Mouse (Mus musculus) small intestine, adult 2 months (tissue): ENCODE data around the gene Gm14137. TPM values are rescaled to one million over a fixed set of nuclear protein-coding genes. Genes with fewer than 3 reads are reported as not detected.

Experiments used
- H3K27ac ChIP-seq: fragments of 200-500 bp; 2 replicates; pipeline ENCODE4 v1.5.1; 2012; ENCODE audit warnings: low read depth, low read length, control low read depth, inconsistent platforms; ENCODE audit not compliant: insufficient read depth
- H3K27me3 ChIP-seq: fragments of 200-500 bp; 2 replicates; pipeline ENCODE4 v1.6.1; 2012; ENCODE audit warnings: mild to moderate bottlenecking, moderate library complexity, low read length, inconsistent platforms; ENCODE audit not compliant: control insufficient read depth, insufficient read depth
- H3K36me3 ChIP-seq: fragments of 200-500 bp; 2 replicates; pipeline ENCODE4 v1.6.1; 2012; ENCODE audit warnings: mild to moderate bottlenecking, low read length, control low read depth, inconsistent platforms; ENCODE audit not compliant: control insufficient read depth, insufficient read depth
- H3K4me1 ChIP-seq: fragments of 200-500 bp; 2 replicates; pipeline ENCODE4 v1.6.1; 2012; ENCODE audit warnings: low read length, inconsistent platforms, mixed read lengths; ENCODE audit not compliant: control insufficient read depth, insufficient read depth, insufficient read length
- H3K4me3 ChIP-seq: fragments of 200-500 bp; 2 replicates; pipeline ENCODE4 v1.5.1; 2012; ENCODE audit warnings: low read depth, mild to moderate bottlenecking, control low read depth, inconsistent platforms, low read length, moderate library complexity
- CTCF ChIP-seq: fragments of 200-500 bp; IDR thresholded peaks from 2 replicates; pipeline ENCODE4 v1.5.1; 2012; ENCODE audit warnings: low read depth, mild to moderate bottlenecking, control low read depth, inconsistent platforms, low read length, moderate library complexity, mixed read lengths; ENCODE audit not compliant: insufficient replicate concordance, insufficient read length; ENCODE audit errors: extremely low read depth
- POLR2A ChIP-seq: fragments of 200-500 bp; IDR thresholded peaks from 2 replicates; pipeline ENCODE4 v1.6.1; 2012; ENCODE audit warnings: low read depth, mild to moderate bottlenecking, control low read depth, inconsistent platforms, low read length, moderate library complexity
- WGBS: fragments of 180-500 bp; shearing (Covaris S2); methylation state at CpG from one replicate; pipeline ENCODE4 v1.1.7; 2018; 5-methylcytosine and 5-hydroxymethylcytosine counted together
- polyA plus RNA-seq: library from polyadenylated mRNA; depleted of rRNA; stranded (reverse); fragments of >200 nt; gene quantifications from 2 replicates; pipeline ENCODE4 v1.2.3, GENCODE M21; 2012; rRNA removed

Gene Gm14137
- polyA plus RNA-seq: 0.03 and 0.04 TPM in 2 replicates

DNA sequence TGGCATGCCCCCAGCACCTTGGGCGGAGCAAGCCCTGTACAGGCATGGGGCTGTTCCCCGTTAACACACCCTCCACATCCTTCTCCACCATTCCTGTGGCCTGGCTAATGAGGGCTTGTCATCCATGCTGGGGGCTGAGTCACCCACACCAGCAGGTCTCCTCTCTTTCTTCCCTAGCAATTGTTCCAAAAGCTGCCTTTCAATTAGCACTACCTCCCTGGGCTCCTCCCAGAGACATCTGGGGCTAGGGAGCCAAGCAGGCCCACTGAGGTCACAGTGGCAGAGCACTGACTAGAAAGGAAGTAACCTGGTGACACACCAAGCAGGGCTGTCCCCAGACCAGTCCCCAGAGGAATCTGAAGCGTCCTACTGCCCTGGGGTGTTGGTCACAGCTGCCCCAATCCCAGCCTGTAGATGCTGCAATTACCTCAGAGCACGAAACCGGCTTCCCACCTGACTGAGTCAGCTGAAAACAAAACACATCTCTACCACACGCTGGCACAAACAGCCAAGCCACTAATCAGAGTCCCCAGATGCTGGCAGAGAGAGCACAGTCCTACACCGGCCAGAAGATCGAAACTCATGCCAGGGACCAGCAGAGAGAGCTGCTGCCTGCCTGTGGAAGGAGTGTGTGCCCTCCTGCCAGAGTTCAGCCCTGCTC lies at the start of gene Gm14137:
Gm14137 (plus strand) TSS at position 519 of the 661 bp plus-strand sequence.
- no peak for TF ChIP-seq CTCF
- TF ChIP-seq POLR2A: no peak
- peaks cover 36% of the 10 kb centered on the region for H3K4me1 ChIP-seq
- no peak within 1 kb of the TSS for H3K4me3 ChIP-seq
- H3K27ac ChIP-seq: peak within 1 kb of the TSS; percentile 69; the same call in 1 of the 2 replicates
- WGBS: 60% methylated on average over 8 of the region's 8 CpGs
- H3K27me3 ChIP-seq: no peaks in the 10 kb centered on the region
- peaks cover 6% of the 10 kb centered on the region for H3K36me3 ChIP-seq

DNA sequence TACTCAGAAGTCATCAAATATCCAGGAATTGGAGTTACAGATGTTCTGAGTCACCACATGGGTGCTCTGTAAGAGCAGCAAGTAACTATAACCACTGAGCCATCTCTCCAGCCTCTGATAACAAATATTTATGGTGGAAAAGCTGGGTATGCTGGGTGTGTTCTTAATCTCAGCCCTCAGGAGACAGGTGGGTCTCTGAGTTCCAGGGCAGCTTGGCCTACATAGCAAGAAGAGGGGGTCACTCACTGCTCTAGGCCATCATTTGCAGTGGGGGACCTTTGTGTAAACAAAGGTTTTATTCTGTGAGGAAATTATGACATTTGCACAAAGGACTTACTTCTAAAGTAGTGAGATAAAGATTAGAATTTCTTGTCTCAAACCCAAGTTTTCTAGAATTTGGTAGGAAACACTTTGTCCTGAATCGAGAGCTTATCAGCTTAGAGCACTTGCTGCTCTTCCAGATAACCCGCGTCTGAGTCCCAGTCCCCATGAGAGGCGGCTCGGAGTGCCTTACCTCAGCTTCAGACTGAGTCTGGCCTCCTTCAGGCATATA lies 37.9 kb upstream of the Gm14137 start:
- H3K4me3 ChIP-seq: no peak overlapping the region
- H3K27ac ChIP-seq: no peak overlapping the region
- peaks cover 46% of the 10 kb centered on the region for H3K36me3 ChIP-seq
- no peaks in the 10 kb centered on the region for H3K27me3 ChIP-seq
- H3K4me1 ChIP-seq: no peaks in the 10 kb centered on the region
- TF ChIP-seq POLR2A: no peak
- TF ChIP-seq CTCF: no peak
- 74% methylated on average over 5 of the region's 5 CpGs for WGBS

DNA sequence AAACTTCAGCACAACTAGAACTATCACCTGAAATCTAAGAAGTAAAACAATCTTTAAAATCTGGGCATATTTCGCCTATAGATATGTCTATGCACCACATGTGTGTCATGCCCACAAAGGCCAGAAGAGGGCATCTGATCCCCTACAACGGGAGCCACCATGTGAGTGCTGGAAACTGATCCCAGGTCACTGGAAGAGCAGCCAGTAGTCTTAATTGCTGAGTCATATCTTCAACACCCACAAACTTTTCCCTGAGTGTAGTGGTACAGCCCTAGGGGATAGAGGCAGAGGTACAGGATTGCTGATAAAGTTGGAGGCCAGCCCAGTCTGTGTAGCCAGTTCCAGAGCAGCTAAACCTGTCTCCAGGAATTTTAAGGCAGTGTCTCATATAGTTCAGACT lies 29.1 kb upstream of the Gm14137 start:
- no peaks in the 10 kb centered on the region for H3K4me1 ChIP-seq
- no peaks in the 10 kb centered on the region for H3K27me3 ChIP-seq
- no peak overlapping the region for H3K27ac ChIP-seq
- H3K4me3 ChIP-seq: no peak overlapping the region
- 84% methylated on average over 2 of the region's 2 CpGs for WGBS
- peak; percentile 54; the same call in 1 of the 2 replicates for TF ChIP-seq CTCF
- no peak for TF ChIP-seq POLR2A
- H3K36me3 ChIP-seq: peaks cover 84% of the 10 kb centered on the region

DNA sequence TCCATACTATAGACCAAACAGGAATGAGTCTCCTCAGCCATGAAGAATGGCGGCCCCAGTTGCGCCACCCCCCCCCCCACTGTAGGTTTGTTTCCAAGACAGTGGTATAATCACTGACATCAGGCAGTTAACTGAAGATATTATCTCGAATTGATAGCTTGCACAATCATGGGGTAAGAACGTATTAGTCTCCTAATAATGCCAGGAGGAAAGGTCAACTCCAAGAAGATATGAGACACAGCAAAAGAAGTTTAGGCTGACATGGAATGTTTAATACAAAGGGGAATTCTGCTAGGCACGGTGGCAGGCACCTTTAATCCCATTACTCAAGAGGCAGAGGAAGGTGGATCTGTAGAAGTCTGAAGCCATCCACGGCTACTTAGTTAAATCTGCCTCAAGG lies 27.9 kb upstream of the Gm14137 start:
- TF ChIP-seq CTCF (no peak), POLR2A (no peak)
- Histone ChIP-seq H3K27ac (no peak overlapping the region), H3K4me1 (no peaks in the 10 kb centered on the region), H3K36me3 (peaks cover 86% of the 10 kb centered on the region), H3K4me3 (no peak overlapping the region), H3K27me3 (no peaks in the 10 kb centered on the region)
- 76% methylated on average over 6 of the region's 6 CpGs for WGBS

DNA sequence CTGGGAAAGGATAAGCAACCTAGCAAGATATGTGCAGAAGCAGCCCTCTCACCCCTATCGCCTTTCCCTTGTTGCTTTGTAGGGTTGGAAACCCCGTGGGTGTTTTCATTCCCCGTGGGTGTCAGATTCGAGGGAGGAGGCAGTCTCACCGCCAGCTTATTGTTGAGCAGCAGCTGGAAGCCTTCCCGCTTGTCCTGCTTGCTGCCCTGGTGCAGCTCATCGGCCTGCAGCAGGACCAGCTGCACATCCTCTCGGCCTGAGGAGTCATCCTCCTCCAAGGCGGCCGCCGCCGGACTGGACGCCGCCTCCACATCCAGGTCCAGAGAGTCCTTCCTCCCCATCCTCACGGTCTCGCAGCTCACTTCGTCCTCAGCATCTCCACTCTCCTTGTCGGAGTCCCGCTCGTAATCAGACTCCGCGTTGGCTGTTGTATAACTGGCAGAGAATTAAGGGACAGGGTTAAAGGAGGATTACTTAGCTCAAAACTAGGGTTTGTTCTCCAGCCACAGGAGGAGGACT lies 27.1 kb upstream of the Gm14137 start:
- Histone ChIP-seq H3K4me1 (no peaks in the 10 kb centered on the region), H3K4me3 (no peak overlapping the region), H3K27ac (no peak overlapping the region), H3K27me3 (no peaks in the 10 kb centered on the region), H3K36me3 (peaks cover 85% of the 10 kb centered on the region)
- no peak for TF ChIP-seq CTCF
- TF ChIP-seq POLR2A: no peak
- WGBS: 90% methylated on average over 22 of the region's 22 CpGs

DNA sequence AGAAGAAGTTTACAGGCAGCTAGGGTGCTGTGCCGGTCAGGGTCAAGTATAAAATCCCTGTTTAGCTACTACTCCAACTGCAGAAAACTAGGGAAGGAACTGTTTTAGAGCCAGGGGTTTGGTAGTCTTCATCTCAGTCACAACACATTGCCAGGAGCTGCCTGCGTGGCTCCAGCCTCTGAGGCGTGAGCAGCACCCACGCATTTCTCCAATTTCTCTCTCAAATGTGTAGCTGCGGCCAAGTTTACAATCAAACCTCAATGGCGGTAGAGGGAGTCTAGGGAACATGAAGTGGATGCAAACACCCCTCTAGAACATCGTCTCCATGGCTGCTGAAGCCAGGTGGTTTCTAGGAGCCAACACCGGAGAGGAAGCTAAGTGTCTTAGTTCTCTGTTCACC lies 26.5 kb upstream of the Gm14137 start:
- peaks cover 83% of the 10 kb centered on the region for H3K36me3 ChIP-seq
- no peak overlapping the region for H3K27ac ChIP-seq
- TF ChIP-seq CTCF: no peak
- H3K4me1 ChIP-seq: no peaks in the 10 kb centered on the region
- no peaks in the 10 kb centered on the region for H3K27me3 ChIP-seq
- H3K4me3 ChIP-seq: no peak overlapping the region
- 91% methylated on average over 8 of the region's 8 CpGs for WGBS

DNA sequence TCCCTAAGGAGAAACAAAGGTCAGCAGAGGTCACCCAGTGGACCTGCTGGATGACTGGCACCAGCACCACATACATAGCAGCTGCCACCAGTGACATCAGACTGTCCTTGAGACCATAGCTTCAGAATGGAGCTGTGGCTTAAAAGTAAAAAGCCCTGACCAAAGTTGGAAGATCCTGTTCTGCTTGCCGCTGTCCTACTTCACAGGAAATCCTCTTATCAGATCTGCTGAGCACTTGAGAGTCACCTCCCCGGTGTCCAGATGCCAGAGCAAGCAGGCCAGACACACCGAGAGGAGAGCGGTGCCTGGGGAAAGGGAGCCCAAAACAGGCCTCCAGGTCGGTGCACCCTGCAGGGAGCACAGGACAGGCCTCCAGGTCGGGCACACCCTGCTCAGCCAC lies 22.1 kb upstream of the Gm14137 start:
- Histone ChIP-seq H3K36me3 (peaks cover 60% of the 10 kb centered on the region), H3K4me1 (peaks cover 9% of the 10 kb centered on the region), H3K27ac (no peak overlapping the region), H3K4me3 (no peak overlapping the region), H3K27me3 (no peaks in the 10 kb centered on the region)
- TF ChIP-seq POLR2A (no peak), CTCF (no peak)
- 84% methylated on average over 6 of the region's 6 CpGs for WGBS

DNA sequence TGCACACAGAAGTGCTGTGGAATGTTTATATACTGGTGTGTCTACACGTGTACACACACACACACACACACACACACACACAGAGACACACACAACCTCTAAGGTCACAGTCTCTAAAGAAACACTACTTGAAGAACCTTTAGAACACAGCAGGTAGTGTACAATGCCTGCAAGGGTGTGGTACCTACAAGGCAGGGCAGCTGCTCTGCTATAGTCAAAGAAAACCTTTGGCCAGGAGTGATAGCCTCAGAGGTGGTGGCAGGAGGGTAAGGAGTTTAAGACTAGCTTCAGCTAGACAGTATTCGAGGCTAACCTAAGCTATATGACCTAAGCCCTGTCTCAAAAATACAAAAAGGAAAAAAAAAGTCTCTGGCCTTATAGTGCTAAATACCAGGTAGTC lies 19.6 kb upstream of the Gm14137 start:
- Histone ChIP-seq H3K27me3 (no peaks in the 10 kb centered on the region), H3K36me3 (peaks cover 39% of the 10 kb centered on the region), H3K4me1 (peaks cover 9% of the 10 kb centered on the region), H3K4me3 (no peak overlapping the region), H3K27ac (peak overlapping the region; percentile 91)
- 19% methylated on average over 2 of the region's 2 CpGs for WGBS
- no peak for TF ChIP-seq POLR2A
- TF ChIP-seq CTCF: no peak
